Mouse (Mus musculus) E14TG2a.4 (cell line): ENCODE results near the gene Kctd6.

Experiments used
- CTCF ChIP-seq: conservative IDR thresholded peaks from 2 replicates; pipeline ENCODE4 v1.5.1; 2014; ENCODE audit warnings: low read length
- POU5F1 ChIP-seq: IDR thresholded peaks from 2 replicates; pipeline ENCODE4 v1.6.1; 2014; ENCODE audit warnings: low read length, borderline replicate concordance

- TF ChIP-seq CTCF (no peak), POU5F1 (no peak)
Observed at GRCm38 (mm10) chr14:8241816-8242215, 27.9 kb downstream of the Kctd6 start.
